Mouse (Mus musculus): ENCODE measurements around the gene Utp6.

The Utp6 gene

DNA sequence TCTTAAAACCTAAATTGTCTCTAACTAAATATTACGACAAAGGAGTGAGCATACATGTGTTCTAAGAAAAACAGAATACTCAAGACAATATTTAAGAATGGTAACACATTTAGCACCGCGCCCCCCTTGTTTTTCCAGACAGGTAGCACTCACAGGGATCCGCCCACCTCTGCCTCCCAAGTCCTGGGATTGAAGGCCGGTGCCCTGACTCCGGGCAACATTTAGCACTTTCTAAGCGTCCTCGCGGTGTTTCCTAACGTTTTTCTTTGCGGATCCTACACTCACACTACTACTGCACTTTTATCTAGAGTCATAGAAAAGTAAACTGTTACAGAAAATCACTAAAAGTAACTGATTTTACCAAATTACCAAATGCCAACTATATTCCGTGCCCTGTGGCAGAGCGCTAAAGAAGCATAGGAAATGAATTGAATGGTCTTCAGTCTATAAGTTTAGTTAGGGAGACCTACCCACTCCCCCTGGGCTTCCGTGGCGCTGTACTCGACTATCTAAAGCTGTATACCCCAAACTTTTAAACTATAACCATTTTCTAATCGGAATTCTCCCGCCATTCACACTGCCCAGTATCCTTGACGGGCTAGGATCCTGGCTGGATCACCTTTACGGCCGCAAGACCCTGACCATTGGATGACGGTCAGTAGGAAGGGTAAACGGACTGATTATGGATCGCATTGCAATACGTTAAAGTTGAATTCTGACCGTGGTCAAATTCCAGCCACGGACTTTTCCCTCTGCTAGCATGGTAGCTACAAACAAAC, 655 bp downstream of the Utp6 start:
- DNase-seq (ENCODE audit: low read depth): no peak

DNA sequence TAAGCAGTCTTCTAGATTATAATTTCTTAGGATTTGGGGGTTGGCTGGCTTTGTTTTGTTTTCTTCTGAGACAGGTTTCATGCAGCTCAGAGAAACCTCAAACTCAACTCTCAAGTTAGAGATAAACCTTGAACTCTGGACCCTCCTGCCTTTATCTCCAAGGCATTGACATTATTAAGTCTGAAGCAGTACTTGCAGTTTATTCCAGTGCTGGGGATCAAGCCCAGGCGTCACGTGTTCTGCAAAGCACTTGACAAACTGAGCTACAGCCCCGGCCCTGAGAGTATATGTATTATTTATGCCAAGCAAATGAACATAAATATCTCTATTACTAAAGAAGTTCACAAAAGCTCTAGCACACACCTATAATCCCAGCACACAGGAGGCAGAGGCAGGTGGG, 14.9 kb downstream of the Utp6 start:
- DNase-seq (ENCODE audit: low read depth): no peak

DNA sequence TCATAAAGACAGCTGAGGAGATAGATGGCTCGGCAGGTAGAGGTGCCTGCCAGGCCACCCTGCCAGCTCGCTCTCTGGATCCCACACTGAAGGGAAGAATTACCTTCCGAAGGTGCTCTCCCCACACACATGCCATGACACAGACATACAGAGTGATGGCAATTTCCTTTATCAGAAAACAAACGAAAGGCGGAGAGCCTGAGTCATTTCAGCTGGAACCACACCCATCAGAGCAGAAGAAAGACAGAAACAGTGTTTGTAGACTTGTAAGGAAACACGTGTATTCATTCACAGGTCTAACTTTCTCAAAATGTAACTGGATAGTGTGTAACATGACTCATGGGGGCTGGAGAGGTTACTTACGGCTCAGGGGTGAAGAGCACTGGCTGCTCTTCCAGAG, 18.6 kb downstream of the Utp6 start:
- DNase-seq (ENCODE audit: low read depth): peak; percentile 43

DNA sequence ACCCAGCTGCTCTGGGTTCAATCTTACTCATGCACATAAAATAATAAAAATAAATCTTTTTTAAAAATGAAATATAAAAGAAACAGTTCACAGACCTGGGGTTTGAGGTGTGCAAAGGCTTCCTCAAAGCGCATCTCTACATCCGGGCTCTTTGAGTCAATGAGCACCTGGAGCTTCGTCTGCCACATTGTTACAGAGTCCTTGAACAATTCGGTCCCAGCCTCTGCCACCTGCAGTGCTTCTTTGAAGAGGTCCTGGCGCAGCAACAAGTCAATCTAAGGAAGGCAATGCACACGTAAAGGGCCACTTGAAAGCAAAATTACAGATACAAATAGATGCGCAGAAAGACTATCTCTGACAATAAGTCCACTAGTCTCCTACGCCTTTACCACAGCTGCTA, 19.1 kb downstream of the Utp6 start:
- DNase-seq (ENCODE audit: low read depth): no peak

DNA sequence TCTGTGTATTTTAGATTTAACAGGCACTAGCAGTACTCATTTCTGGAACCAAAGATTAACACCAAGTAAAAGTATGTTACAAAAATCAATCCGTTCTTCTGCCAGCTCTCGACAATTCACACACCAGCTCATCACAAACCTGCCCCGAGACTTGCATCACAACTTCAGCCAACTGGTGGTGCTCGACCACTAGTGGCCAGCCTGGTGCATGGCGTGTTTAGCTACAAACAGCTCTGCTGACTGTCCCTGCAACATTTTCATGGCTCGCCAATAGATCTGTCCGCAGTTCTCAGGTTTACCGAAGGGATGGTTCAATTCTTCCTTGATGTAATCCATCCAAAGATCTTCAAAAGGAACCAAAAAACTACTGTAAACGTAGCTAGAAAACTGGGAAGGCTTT, 26.4 kb downstream of the Utp6 start:
- no peak for DNase-seq (ENCODE audit: low read depth)

DNA sequence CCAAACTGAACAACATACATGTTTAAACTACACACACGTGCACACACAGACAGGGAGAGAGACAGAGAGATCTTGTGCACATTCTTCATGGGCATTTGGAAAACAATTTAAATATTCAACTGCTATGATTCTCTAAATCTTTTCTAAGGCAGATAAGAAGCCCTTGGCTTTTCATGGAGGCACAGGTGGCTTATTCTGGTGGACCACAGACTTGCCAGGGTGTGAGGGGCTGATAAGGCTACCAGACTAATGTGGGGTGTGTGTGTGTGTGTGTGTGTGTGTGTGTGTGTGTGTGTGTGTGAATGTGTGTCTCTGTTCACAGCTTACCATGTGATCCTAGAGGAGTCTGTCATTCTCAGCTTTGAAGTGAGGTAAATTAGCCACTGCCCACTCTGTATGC, 39.4 kb downstream of the Utp6 start:
- DNase-seq (ENCODE audit: low read depth): no peak

DNA sequence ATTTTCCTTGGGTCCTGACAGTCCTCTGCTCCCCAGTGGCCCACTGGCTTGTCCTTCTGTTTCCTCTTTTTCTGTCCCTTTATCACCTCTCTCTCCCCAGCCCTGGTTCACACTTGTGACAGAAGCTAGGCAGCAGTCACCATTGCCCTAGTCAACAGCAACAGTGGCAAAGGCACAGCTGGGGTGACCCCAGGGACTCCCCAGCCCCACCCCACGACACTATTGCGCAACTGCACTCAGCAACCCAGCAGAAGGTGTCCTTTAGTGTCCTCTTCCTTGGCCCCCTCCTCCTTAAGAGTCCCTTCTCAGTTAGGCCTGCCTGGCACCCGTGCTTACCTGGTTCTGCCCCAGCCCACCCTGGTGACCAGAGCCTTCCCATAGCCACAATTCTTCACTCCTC, 40.0 kb downstream of the Utp6 start:
- DNase-seq (ENCODE audit: low read depth): no peak

DNA sequence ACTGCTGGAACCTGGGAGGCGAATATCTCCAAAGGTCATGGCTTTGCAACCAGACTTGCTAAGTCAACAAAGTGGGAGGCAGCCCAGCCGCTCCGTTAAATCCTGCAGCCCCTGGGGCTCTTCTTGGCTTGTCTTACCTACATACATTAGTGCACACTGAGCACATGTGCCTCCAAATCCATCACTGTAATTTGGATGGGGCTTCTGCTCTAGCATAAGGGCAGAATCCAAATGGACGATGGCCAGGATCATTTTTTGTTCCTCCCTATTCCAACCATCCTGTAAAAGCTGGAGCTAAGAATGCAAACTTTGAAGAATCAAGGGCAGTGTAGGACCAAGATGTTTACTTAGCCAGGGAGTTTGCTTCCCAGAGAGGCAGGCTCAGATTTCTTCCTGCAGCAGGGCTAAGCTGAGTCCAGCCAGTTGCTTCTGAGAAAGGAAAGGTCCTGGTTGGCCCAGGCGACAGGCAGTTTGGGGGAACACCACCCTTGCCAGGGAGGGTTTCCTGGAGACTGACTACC, 41.6 kb downstream of the Utp6 start:
- DNase-seq (ENCODE audit: low read depth): no peak

DNA sequence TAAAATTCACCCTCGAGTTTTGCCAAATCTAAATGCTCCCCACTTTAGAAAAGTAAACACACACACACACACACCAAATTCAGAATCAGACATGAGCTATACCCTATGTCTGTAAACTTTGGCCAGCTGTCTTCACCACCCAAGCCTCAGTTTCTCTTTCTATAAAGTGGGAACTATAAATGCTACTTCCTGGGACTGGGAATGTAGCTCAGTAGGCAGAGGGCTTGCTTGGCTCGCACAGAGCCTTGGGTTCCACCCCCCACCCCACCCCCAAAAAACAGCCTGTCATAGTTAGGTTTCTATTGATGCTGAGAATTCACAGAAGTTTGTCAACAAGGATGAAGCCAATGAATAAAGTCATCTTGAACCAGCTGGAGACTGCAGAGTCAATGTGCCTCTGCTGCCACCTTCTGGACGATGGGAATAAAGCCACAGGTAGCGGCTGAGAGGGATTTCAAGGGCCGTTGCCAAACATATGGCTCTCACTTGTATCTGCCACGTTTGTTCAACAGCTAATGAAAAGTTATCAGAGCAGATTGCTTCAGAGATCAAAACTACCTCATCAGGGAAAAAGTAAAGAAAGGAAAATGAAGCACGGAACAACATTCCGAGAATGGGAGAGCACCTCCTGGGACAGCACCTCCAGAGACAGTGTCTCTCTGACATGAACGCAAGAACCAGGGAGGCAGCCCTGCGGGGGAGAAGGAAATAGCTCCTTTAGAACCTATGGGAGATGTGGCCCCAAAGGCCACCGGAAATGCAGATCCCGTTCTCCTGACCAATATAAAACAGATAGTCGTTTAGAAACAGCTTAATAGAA, 42.3 kb downstream of the Utp6 start:
- peak; percentile 69 for DNase-seq (ENCODE audit: low read depth)

DNA sequence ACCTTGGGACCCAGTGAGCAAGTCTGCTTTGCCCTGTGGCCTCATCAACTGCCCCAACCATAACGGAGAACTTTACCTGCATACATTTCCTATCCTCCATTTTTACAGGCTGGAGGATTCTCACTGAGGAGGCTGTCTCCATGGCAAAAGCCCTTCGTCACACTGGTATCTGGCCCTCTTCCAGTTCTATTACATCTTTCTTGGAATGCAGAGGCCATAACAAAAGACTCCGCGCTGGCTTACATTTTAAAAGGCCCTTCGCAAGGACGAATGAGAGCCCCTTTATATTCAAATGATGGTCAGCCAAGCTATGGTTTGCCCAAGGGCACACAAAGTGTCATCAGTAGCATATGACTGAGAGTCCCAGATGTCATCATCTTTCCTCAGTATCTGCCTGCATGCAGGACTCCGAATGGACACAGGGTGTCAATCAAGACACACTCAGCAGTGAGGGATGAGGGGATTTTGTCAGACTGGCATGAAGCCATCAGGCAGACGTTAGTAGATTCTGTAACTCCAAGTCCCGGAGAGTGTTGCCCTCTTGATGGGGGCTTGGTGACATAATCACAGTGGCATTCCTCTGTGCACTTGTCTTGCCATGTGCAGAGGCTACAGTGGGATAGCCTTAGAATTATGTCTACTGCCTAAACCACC, 46.4 kb downstream of the Utp6 start:
- DNase-seq (ENCODE audit: low read depth): no peak

DNA sequence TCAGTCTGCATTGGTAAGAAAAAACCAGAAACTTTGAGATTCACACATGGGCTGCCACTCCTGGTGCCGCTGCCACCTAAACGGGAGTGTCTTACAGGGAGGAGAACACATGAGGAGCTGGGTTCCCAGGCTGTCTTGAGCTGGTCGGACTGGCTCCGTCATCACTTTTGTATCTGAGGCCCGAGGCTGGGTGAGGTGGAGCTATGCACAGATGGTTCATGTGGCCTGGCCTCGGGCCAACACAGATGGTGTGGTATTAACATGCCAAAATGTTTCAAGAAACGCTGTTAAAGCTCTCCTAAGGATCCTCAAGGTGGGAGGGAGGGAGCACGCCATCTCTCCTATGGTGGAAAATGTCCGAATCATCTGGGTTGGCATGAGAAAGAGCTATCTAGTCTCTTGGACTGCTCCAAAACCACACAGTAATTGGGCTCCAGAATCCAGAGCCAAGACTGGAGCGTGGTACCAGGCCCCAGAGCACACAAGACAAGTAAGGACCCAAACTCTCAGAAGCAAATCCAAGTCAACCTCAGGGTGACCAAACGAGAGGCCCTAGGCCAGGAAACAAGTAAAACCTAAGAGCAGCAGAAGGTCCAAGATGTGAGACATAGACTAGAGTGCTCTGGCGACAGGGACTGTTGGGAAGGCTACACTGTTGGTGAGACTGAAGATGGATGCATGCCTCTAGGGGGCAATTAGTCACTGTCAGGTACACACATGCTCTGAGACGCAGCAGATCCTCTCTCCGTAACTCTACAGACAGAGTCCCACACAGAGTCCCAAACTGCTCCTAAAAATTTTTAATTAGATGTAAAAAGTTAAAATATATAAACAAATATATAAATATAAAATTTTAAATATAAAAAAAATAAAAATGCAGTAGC, 53.3 kb downstream of the Utp6 start:
- no peak for DNase-seq (ENCODE audit: low read depth)

DNA sequence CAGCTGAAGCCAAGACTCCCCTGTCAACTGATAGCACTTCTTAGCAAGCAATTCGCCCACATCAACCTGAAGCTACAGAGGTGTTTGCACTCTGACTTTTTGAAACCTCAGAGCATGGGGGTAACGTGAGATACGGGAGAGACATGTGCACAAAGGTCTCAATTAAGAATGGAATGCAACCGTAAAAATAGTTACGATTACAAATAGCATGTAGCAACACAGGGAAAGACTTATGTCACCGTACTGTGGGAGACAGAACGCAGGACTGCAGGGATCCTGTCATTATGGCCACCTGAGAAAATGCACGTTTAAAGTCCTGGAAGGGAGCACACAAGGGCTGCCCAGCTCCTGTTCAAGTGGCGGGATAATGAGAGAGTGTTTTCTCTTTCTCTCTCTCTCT, 55.3 kb downstream of the Utp6 start:
- DNase-seq (ENCODE audit: low read depth): no peak

DNA sequence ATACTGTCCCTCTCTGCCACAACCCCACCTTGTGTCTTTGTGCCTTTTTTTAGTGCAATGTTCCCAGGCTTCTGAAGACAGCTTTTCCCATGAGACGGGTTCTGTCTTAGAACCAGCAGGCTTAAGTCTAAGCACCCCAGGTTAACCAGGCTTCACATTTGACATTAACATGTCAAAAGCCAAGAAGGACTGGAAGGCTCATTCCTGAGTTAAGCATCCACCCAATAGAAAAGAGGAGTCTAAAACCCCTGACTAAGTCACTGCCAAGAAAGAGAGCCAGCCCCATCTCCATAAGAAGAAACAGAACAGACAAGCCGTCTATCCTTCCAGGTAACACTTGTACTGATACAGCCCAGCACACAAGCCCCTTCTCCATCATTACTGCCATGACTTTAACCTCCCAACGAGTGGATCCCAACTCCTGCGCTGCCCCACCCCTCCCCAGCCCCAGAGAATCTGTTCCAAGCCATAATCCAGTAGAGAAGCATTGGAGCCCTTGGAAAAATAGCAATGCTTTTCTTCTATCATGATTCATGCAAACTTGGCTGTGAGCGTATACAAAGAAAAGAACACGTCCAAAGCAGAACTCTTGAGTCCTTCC, 59.2 kb downstream of the Utp6 start:
- no peak for DNase-seq (ENCODE audit: low read depth)

DNA sequence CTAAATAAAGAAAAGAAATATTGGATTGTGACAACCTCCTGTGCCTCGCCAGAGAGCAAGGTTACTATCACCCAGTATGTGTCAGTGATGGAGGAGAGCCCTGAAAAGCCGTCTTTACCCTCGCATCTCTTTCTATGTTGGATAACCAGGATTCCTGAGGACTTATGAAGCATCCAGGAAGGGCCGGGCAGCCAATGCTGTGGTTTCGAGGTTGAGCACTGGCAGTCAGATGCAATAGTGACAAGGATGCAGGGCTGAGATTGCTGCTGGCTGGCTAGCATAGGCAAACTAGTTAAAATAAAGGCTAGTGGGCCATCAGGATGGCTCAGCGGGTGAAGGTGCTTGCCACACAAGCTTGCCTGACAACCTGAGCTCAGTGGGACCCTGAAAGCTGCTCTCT, 61.0 kb downstream of the Utp6 start:
- no peak for DNase-seq (ENCODE audit: low read depth)

DNA sequence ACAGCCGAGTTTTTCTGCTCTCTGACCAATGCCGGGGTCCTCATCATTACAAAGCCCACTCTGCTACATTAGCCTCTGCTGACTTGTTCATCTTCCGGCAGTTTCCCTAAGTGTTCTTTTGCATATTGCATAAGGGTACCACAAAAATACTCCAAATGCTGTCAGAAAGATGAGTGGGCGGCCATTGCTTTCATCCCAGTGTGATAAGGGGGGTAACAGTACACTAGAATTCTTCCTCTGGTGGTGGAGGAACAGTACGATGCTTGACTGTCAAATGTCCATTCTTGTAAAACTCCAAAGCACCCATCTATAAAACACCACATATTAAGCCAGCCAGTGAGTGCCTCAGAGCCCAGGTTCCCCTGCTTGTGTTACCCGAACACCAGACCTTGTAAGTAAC, 69.9 kb downstream of the Utp6 start:
- no peak for DNase-seq (ENCODE audit: low read depth)

DNA sequence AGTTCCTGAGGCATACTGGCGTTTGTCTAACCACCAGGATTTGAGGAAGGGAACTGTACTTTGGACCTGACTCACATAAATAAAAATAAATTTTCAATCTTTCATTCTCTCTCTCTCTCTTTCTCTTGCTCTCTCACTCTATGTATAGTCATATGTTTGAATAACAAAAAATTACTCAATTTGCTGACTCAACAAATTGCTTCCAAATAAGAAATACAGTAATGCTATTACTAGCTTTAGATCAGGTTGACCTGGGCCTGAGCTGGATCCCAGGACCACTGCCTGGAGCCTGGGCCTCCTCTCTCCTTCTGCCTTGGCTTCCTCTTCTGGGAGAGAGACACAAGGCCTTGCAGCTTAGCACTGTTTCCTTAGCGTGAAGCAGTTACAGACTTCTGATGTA, 71.4 kb downstream of the Utp6 start:
- no peak for DNase-seq (ENCODE audit: low read depth)

DNA sequence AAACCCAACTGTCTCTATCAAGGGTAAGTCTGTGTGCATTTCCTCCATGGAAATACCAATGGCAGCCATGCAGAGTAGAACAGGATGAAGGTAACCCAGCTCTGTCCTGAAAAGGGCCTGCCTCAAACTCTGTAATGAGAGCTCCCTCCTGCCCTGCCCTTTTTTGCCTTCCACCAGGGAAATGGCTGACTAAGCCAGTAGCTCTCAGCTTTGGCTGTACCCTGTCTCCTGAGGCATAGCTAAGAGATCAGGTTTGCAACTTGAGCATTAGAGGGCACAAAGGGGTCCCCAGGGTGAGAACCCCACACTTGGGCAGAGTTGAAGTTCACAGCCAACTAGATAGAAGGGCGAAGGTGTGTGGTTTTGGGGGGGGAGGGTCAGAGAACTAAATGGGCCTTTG, 75.2 kb downstream of the Utp6 start:
- no peak for DNase-seq (ENCODE audit: low read depth)

DNA sequence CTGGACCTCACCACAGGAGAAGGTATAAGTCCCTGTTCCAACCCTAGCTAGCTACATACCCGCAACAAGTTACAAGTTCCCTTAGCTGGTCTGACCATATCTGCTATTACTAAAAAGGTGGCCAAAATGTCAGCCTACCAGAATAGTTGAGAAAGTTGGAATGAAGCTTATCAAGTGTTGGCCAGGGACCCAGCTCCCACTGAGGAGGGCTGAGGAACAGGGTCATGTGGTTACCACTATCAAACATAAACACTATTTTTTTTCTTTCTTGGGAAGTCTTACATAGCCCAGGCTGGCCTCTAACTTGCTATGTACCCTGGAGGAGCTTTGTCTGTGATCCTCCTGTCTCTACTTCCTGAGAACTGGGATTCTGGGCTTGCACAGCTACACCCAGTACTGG, 75.8 kb downstream of the Utp6 start:
- no peak for DNase-seq (ENCODE audit: low read depth)

DNA sequence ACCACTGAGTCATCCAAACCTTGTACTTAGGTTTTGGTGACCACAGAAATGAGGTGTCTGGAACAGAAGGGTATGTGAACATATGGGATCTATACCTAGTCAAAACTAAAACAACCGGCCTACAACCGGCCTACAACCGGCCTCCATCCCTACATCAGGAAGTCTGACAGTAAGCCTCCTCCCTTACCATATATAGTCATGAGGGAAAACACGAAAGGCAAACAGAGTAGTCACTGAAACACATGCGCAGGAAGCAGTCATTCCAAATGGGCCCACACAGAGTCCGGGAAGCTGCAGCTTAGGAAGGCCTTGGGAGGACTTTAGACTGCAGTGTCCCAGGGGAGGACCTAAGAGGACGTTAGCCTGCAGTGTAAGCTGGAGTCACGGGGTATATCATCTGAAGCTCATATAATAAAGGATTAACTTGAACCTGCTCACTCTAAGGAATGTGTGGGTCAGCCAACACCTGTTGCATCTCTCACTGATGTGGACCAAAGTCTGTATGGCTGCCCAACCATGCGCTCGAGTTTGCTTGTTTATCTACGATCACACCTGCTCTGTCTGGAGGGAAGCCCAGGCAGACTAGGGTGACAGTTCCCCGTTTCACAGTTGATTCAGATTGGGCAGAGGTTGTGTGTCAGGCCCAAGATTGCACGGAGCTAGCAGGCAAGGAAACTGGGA, 76.3 kb downstream of the Utp6 start:
- no peak for DNase-seq (ENCODE audit: low read depth)

DNA sequence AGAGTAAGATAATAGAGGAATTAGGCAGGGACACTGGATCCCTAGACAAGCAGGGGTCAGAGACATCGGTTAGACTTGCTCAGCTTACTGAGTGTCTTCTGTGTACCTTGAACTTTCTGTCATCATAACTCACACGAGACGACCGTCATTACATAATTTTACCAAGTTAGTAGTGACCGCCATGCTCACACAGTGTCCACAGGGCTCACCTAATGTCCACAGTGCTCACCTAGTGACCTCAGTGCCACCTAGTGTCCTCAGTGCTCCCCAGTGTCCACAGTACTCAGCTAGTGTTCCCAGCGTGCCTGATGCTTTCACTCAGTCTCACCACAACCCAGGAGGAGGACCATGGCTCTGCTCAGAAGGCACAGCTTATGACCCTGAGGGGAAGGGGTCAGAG, 77.4 kb downstream of the Utp6 start:
- no peak for DNase-seq (ENCODE audit: low read depth)
